Mouse (Mus musculus): Measurements from ENCODE around the gene Rnft1.

- TF ChIP-seq MAX (IDR thresholded peaks at IDR 0.05; ENCODE audit: low read length) (0 out of 2 replicates have a peak, but pooled peaks have one; percentile 45), POLR2AphosphoS2 (IDR thresholded peaks at IDR 0.05; ENCODE audit: low read depth, low read length) (no peak), ZNF384 (IDR thresholded peaks at IDR 0.05; ENCODE audit: low read depth, low read length) (no peak), CTCF (conservative IDR thresholded peaks at IDR 0.05 in 1 of 2, IDR thresholded peaks at IDR 0.05 in 1 of 2; ENCODE audit: low read depth in 2 of 2, low read length in 2 of 2) (no peak), MAZ (IDR thresholded peaks at IDR 0.05; ENCODE audit: low read depth, low read length) (no peak), PAX5 (IDR thresholded peaks at IDR 0.05; ENCODE audit: low read length) (no peak), MAFK (IDR thresholded peaks at IDR 0.05; ENCODE audit: insufficient replicate concordance, low read length) (no peak), NELFE (IDR thresholded peaks at IDR 0.05; ENCODE audit: low read depth, low read length) (no peak), MYC (IDR thresholded peaks at IDR 0.05; ENCODE audit: low read depth, low read length) (0 out of 2 replicates have a peak, but pooled peaks have one; percentile 48), POLR2A (IDR thresholded peaks at IDR 0.05; ENCODE audit: low read depth, low read length) (no peak), HCFC1 (IDR thresholded peaks at IDR 0.05; ENCODE audit: low read depth, low read length) (no peak)
These were observed 11.7 kb upstream of the Rnft1 start for GRCm38 (mm10) chr11:86472771-86473171.
